Mouse (Mus musculus) macrophage (primary cell): ENCODE measurements around the gene Extl1. TPM values are rescaled to one million over a fixed set of nuclear protein-coding genes. Genes with fewer than 3 reads are reported as not detected.

Experiments
- H3K27ac ChIP-seq: fragments of 350-480 bp; formaldehyde crosslinking; 2 replicates; pipeline ENCODE4 v1.9.0; 2021
- H3K36me3 ChIP-seq: fragments of 350-480 bp; formaldehyde crosslinking; 2 replicates; pipeline ENCODE4 v1.9.0; 2021; ENCODE audit errors: inconsistent target
- H3K4me3 ChIP-seq: fragments of 350-480 bp; formaldehyde crosslinking; 2 replicates; pipeline ENCODE4 v1.9.0; 2021; ENCODE audit errors: inconsistent target
- H3K79me2 ChIP-seq: fragments of 350-480 bp; formaldehyde crosslinking; 2 replicates; pipeline ENCODE4 v1.9.0; 2021; ENCODE audit errors: inconsistent target
- WGBS: methylation state at CpG from one replicate; pipeline ENCODE4 v1.1.7; 2026; ENCODE audit warnings: inconsistent platforms; ENCODE audit not compliant: missing documents; 5-methylcytosine and 5-hydroxymethylcytosine counted together
- polyA plus RNA-seq: library from polyadenylated mRNA; stranded (reverse); fragments of 250-400 nt; gene quantifications from 3 replicates; pipeline ENCODE4 v1.2.4, GENCODE M21; 2018; ENCODE audit warnings: inconsistent platforms

Gene Extl1
- polyA plus RNA-seq, 1 experiment from 2014 or later, result 0.03 TPM

GRCm38 (mm10) chr4:134324655-134325054, 59.0 kb downstream of the Extl1 start:
- Histone ChIP-seq H3K4me3 (no peak overlapping the region), H3K79me2 (no peaks in the 10 kb centered on the region), H3K27ac (no peak overlapping the region), H3K36me3 (no peaks in the 10 kb centered on the region)
- WGBS, result 36% methylated on average over 5 of the region's 5 CpGs

- 74% methylated on average over 3 of the region's 3 CpGs for WGBS
- Histone ChIP-seq H3K27ac (no peak overlapping the region), H3K4me3 (no peak overlapping the region), H3K79me2 (no peaks in the 10 kb centered on the region), H3K36me3 (no peaks in the 10 kb centered on the region)
Measured at GRCm38 (mm10) chr4:134321524-134321923, 62.1 kb downstream of the Extl1 start.

- no peak overlapping the region for H3K27ac ChIP-seq
- no peaks in the 10 kb centered on the region for H3K36me3 ChIP-seq
- H3K4me3 ChIP-seq, result no peak overlapping the region
- 94% methylated on average over 5 of the region's 5 CpGs for WGBS
- H3K79me2 ChIP-seq, result no peaks in the 10 kb centered on the region
Measured at GRCm38 (mm10) chr4:134319674-134320073, 64.0 kb downstream of the Extl1 start.

- Histone ChIP-seq H3K27ac (no peak overlapping the region), H3K4me3 (no peak overlapping the region), H3K79me2 (no peaks in the 10 kb centered on the region), H3K36me3 (no peaks in the 10 kb centered on the region)
- 93% methylated on average over 5 of the region's 5 CpGs for WGBS
Measured at GRCm38 (mm10) chr4:134319074-134319473, 64.6 kb downstream of the Extl1 start.

GRCm38 (mm10) chr4:134316390-134316789, 67.3 kb downstream of the Extl1 start:
- no peaks in the 10 kb centered on the region for H3K79me2 ChIP-seq
- WGBS, result 60% methylated on average over 14 of the region's 16 CpGs
- no peak overlapping the region for H3K27ac ChIP-seq
- H3K4me3 ChIP-seq, result no peak overlapping the region
- no peaks in the 10 kb centered on the region for H3K36me3 ChIP-seq

- WGBS, result 100% methylated on average over 2 of the region's 9 CpGs
- Histone ChIP-seq H3K27ac (no peak overlapping the region), H3K36me3 (no peaks in the 10 kb centered on the region), H3K79me2 (no peaks in the 10 kb centered on the region), H3K4me3 (no peak overlapping the region)
Measured at GRCm38 (mm10) chr4:134315470-134315869, 68.2 kb downstream of the Extl1 start.

- 78% methylated on average over 10 of the region's 11 CpGs for WGBS
- Histone ChIP-seq H3K4me3 (no peak within 1 kb of the TSS), H3K36me3 (no peaks in the 10 kb centered on the region), H3K27ac (no peak within 1 kb of the TSS), H3K79me2 (no peaks in the 10 kb centered on the region)
Measured at GRCm38 (mm10) chr4:134314876-134315275, 68.8 kb downstream of the Extl1 start, which contains the start of gene Trim63. TSS of gene Trim63 (plus strand) at chr4:134315120.

GRCm38 (mm10) chr4:134314081-134314655, 69.5 kb downstream of the Extl1 start:
- no peak overlapping the region for H3K4me3 ChIP-seq
- H3K79me2 ChIP-seq, result no peaks in the 10 kb centered on the region
- no peaks in the 10 kb centered on the region for H3K36me3 ChIP-seq
- no peak overlapping the region for H3K27ac ChIP-seq
- 98% methylated on average over 4 of the region's 4 CpGs for WGBS

- Histone ChIP-seq H3K4me3 (no peak overlapping the region), H3K27ac (no peak overlapping the region), H3K36me3 (no peaks in the 10 kb centered on the region), H3K79me2 (no peaks in the 10 kb centered on the region)
- WGBS, result 78% methylated on average over 6 of the region's 6 CpGs
Measured at GRCm38 (mm10) chr4:134312901-134313300, 70.7 kb downstream of the Extl1 start.

GRCm38 (mm10) chr4:134312341-134312740, 71.3 kb downstream of the Extl1 start:
- H3K79me2 ChIP-seq, result no peaks in the 10 kb centered on the region
- WGBS, result 98% methylated on average over 5 of the region's 5 CpGs
- H3K27ac ChIP-seq, result no peak overlapping the region
- H3K4me3 ChIP-seq, result no peak overlapping the region
- no peaks in the 10 kb centered on the region for H3K36me3 ChIP-seq

GRCm38 (mm10) chr4:134311784-134312183, 71.9 kb downstream of the Extl1 start:
- Histone ChIP-seq H3K36me3 (no peaks in the 10 kb centered on the region), H3K4me3 (no peak overlapping the region), H3K79me2 (no peaks in the 10 kb centered on the region), H3K27ac (no peak overlapping the region)
- WGBS, result 77% methylated on average over 9 of the region's 9 CpGs

GRCm38 (mm10) chr4:134310656-134311055, 73.0 kb downstream of the Extl1 start:
- 89% methylated on average over 9 of the region's 9 CpGs for WGBS
- H3K36me3 ChIP-seq, result no peaks in the 10 kb centered on the region
- H3K4me3 ChIP-seq, result no peak overlapping the region
- no peaks in the 10 kb centered on the region for H3K79me2 ChIP-seq
- H3K27ac ChIP-seq, result no peak overlapping the region

- H3K79me2 ChIP-seq, result no peaks in the 10 kb centered on the region
- no peak overlapping the region for H3K4me3 ChIP-seq
- no peaks in the 10 kb centered on the region for H3K36me3 ChIP-seq
- WGBS, result 89% methylated on average over 7 of the region's 7 CpGs
- H3K27ac ChIP-seq, result no peak overlapping the region
Measured at GRCm38 (mm10) chr4:134310106-134310505, 73.5 kb downstream of the Extl1 start.

GRCm38 (mm10) chr4:134307367-134308072, 76.1 kb downstream of the Extl1 start:
- no peak overlapping the region for H3K4me3 ChIP-seq
- WGBS, result 11% methylated on average over 11 of the region's 12 CpGs
- no peaks in the 10 kb centered on the region for H3K79me2 ChIP-seq
- H3K36me3 ChIP-seq, result no peaks in the 10 kb centered on the region
- no peak overlapping the region for H3K27ac ChIP-seq

- no peak overlapping the region for H3K4me3 ChIP-seq
- no peak overlapping the region for H3K27ac ChIP-seq
- 69% methylated on average over 2 of the region's 2 CpGs for WGBS
Measured at GRCm38 (mm10) chr4:134306963-134307362, 76.7 kb downstream of the Extl1 start.

More at GRCm38 (mm10) chr4:134306963-134307362, 76.7 kb downstream of the Extl1 start:
- no peaks in the 10 kb centered on the region for H3K36me3 ChIP-seq
- H3K79me2 ChIP-seq, result no peaks in the 10 kb centered on the region
